Mouse (Mus musculus) lung, postnatal 10 days (tissue): Measurements from ENCODE around the gene Iqcf1.

Experiments
- DNase-seq: peaks from one replicate; pipeline ENCODE4 v3.0.0; 2021

Iqcf1 gene

DNA sequence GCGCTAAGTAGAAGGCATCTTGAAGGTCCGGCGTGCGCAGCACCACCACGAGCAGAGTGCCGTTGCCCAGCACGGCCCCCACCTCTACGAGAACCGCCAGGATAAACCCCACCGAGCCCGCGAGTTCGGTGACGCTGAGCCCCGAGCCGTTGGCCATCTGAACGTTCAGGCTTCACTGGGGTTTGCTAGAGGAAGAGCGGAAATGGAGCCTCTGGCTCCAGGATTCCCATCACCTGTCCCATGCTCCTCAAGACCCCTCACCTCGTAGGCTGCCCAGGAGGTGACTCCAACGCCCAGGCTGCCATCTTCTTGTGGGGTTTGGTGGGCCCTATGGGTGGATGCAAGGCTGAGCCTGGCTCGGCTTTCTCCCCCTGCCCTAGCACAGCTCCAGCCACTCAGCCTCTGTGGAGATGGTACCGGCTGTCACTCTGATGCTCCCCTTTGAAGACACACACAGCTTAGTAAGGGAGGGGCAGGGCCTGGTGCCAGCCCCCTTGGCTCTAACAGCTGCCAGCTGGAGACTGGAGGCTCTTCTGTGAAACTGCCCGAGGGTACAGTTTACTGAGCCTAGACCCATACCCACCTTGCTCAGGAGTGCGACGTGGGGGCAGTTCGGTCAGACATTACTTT is 34.1 kb upstream of the Iqcf1 start, which contains the start of gene Gpr62:
Gene Gpr62, minus strand, starts transcription at position 368 of the 630 bp plus-strand sequence.
- no peak for DNase-seq

DNA sequence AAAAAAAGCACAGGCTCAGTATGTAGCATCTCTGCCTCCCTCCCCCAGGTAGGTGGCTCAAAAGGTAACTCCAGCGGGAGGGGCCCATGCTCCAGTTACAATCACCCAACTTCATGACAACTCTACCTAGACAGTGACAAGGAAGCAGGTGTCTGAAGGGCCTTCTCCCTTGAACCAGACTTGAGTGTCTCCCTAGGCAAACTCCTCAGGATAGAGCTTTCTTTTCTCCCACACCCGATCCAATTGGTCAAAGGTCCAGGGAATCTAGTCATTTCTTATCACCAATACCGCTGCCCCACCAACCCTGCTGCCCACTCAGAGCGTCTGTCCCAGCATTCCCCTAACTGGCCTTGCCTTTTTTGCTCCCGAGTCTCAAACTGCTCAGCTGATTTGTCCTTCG is 33.0 kb upstream of the Iqcf1 start:
- no peak for DNase-seq

DNA sequence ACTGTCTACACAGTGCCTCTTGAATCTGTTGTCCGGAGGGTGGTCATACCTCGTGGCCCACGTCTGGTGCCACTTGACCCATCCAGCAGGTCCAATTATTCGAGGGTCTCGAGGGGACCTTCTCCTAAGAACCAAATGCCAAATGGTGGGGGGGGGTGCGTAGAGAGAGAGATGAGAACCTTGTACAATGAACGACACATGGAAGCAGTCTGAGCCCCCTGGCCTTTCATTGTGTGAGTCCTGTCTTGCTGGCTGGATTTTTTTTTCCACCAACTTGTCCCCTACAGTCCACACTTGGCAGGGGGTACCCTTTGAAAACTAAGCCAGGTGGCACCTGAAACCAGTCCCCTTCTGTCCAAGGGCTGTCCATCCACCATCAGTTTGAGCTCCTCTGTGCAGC is 32.0 kb upstream of the Iqcf1 start:
- no peak for DNase-seq

- no peak for DNase-seq
These were observed 30.4 kb upstream of the Iqcf1 start for GRCm38 (mm10) chr9:106469317-106469716.

- no peak for DNase-seq
These were observed 30.0 kb upstream of the Iqcf1 start for GRCm38 (mm10) chr9:106469776-106470175.

DNA sequence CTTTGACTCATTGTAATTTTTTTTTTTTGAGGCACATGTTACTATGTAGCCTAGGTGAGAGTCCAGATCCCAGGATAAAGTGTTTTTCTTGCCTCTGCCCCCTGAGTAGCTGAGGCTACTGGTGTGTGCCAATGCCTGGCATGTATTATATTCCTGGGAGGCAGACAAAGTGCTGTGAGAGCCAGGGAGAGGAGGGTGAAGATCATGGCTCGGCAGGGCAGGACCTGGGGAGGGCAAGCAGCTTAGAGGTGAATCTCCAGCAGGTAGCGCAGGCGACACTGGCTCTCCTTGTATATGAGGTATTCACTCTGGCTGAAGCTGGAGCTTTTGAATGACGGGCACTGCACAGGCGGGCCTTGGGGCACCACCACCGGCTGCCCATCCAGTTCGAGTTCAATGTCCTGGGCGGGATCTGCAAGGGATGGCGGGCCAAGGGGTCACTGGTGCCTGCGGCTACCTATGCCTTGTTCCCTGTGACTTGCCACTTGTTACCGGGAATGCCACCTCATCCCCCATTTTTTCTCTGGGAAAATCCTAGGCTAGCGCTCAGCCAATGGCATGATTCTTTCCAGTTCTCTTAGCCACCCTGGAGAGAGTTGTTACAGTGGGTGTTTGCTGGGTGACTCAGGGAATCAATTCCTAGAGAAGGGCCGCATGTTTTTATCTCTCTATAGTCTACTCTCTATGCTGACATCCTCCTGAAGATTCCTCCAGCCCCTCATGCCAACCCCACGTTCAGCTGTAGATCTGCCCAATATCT is 28.6 kb upstream of the Iqcf1 start:
- no peak for DNase-seq

GRCm38 (mm10) chr9:106471892-106472291 is 27.9 kb upstream of the Iqcf1 start:
- DNase-seq, result peak; percentile 92

- peak; percentile 47 for DNase-seq
These were observed 27.4 kb upstream of the Iqcf1 start for GRCm38 (mm10) chr9:106472321-106472720.

DNA sequence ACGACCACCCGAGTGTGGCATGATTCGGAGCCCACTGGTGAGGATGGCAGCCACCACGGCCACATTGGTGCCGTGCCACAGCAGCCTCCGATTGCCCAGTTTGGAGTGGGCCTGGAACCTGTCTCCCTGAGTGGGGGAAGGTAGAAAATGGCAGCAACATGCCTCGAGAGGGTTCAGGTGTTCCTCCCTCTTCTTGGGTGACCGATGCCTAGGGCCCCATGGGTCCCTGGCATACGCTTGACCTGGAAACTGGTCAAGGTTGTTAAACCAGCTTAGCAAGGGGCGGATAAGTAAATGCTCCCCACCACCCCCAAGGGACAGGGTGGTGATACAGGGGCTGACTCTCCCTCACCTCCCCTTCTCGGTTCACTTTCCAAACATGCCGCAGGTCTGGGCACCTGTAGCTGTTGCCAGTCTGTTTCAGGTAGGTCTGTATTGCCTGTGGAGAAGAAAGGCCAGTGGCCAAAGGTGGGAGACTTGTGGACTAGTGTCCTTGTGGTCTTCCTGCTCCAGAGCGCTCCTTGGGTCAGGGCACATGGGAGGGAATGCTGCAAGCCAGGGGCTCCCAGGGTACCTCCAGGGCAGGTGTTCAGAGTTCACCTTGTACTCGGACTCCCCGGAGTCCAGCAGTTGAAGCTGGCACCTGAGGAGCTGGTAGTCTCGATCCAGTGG is 26.6 kb upstream of the Iqcf1 start:
- no peak for DNase-seq

GRCm38 (mm10) chr9:106473753-106474105 is 26.0 kb upstream of the Iqcf1 start:
- no peak for DNase-seq

- DNase-seq, result peak; percentile 90
These were observed 25.3 kb upstream of the Iqcf1 start for GRCm38 (mm10) chr9:106474456-106474855.

DNA sequence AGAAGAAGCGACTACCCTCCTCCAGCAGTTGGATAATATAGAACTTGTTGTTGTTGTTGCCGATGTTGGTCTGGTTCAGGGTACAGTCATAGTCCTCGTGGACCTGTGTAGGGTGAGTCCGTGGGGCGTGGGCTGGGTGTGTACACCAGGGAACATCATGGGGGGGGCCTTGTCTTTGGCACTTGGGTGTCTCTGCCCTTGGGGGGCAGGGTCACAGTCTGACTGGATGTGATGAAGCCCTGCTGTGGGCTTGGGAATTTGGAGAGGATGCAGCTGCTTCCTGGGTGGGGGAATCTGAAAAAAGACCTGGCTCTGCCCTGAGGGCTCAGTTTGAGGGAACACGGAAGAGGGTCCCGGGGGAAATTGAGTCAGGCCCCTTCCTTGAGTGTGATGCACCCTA is 24.7 kb upstream of the Iqcf1 start:
- peak; percentile 83 for DNase-seq

- DNase-seq, result peak; percentile 16
These were observed 24.1 kb upstream of the Iqcf1 start, which contains the start of gene Rrp9 for GRCm38 (mm10) chr9:106475663-106476001. Gene Rrp9, plus strand, starts transcription at chr9:106475963.

DNA sequence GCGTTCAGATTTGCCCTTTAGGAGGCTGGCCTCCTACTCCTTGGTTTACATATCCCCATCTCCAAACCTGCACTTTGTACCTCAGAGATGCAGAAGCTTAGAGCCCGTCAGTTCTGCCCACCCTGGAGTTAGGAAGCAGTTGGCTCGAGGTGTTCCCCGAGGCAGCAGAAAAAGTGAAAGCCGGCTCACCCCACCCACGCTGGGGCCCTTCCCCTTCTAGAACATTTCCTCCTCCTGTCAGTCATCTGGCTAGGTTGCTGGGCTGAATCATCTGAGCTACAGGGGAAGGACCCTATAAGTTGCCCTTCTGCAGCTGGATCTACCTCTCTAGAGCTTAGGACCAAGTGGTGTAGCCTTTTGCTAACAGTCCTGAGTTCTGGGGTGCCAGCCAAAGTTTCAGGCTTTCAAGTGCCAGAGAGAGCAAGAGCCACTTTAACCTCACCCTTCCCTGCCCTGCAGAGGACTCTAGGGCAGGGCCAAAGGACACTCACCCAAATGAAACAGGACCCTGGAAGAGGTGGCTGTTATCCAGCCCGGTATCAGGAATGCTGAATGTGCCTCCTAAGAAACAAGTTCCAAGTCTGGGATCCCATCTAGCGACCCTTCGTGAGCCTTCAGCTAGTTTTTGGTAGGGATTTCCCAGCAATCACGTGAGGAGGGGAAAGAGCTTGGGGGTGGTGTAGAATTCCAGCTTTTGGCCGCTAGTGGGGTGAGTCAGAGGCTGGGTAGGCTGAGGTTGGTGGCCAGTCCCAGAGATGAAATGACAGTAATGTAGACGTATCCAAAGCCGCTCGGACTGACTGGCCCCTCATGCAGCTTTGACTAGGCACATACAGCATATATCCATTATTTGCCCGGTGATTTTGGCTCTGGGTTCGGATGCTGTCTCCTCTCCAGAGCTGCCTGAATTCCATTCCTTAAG is 23.5 kb upstream of the Iqcf1 start:
- peak; percentile 81 for DNase-seq

- DNase-seq, result peak; percentile 99
These were observed 22.8 kb upstream of the Iqcf1 start, which contains the start of gene Parp3 for GRCm38 (mm10) chr9:106476924-106477484. Gene Parp3, minus strand, starts transcription at chr9:106476949.

DNA sequence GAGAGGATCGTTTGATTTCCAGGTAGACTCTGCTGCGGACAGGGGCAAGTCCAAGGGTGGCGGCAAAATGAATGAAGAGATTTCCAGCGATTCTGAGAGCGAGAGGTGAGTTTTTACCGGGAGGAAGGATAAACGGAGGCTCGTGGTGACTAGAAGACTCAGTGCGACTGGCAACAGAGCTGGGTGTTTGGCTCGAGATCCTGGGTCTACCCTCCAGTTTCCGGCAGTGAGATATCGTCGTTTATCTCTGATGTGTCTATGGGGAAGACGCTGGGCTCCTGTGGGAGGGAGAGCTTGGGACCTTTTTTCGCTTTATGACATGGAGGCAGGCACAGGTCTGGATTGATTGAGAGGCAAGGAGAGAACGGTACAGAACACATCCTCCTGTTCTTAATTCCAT is 22.1 kb upstream of the Iqcf1 start:
- peak; percentile 3 for DNase-seq

DNA sequence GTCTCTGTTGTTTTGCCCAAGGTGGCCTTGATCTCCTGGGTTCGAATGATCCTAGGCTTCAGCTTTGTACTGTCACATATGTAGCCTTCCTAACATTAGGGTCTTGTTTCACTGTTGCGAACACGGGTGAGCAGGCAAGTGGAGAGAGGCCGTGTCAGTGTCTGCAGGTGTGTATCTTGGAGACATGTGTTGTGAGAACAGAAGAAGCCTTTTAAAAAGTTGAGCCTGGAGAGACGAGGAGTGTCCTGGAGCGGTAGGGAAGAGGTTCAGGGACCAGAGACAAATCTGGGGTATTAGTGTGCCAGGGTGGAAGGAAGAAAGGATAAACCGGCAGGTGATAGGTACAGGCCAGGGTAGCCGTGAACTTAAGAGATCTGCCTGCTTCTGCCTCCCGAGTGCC is 21.7 kb upstream of the Iqcf1 start:
- DNase-seq, result peak; percentile 1

DNA sequence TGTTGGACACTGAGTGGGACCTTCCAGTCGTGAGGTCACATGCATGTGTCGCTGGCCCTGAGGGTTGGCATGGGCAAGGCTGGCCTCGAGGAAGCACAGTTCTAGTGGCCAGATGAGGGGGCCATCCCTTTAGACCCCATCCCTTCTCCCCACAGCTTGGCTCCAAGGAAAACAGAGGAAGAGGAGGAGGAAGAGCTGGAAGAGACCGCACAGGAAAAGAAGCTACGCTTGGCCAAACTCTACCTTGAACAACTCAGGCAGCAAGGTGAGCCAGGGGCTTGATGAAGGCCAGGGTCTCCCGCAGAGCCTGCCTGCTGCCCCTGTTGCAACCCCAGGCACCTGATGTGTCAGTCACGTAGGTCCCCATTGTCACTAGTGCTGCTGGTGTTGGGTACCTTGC is 19.2 kb upstream of the Iqcf1 start:
- DNase-seq, result no peak

GRCm38 (mm10) chr9:106481075-106481474 is 18.7 kb upstream of the Iqcf1 start:
- DNase-seq, result no peak

DNA sequence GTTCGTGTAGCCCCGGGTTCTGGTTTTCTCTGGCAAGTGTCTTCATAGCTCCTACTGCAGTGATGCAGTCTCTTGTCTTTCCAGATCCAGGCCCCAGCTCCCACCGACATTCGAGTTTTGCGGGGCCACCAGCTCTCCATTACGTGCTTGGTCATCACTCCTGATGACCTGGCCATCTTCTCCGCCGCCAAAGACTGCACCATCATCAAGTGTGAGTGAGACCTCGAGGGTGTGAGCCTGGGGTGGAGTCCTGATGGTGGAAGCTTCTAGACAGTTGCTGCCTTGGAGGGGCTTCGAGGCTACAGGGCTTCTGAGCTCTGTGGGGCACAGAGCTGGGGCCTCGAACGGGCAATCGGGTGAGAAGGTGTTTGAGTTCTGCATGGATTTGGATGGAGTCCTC is 18.1 kb upstream of the Iqcf1 start:
- no peak for DNase-seq

DNA sequence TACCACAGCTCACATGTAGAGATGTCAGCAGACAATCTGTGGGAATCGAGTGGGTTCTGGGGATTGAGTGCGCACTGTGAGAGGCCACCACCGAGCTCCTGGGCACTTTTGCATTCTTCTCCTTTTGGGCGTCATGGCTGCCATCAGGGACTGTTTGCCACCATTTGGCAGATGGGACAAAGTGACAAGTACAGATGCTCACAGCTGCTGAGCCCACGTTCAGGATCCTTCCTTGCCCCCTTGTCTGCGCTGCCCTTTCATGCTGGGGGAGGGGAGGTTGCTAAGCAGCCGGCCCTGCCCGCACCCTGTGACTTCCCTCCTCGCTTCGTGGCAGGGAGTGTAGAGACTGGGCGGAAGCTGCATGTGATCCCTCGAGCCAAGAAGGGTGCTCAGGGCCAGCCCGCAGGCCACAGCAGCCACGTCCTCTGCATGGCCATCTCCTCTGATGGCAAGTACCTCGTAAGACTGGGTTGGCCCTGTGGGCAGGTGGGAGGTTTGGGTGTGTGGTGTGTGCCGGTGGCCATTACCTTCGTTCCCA is 17.1 kb upstream of the Iqcf1 start:
- DNase-seq, result no peak

GRCm38 (mm10) chr9:106483136-106483535 is 16.6 kb upstream of the Iqcf1 start:
- no peak for DNase-seq
